Mouse (Mus musculus) kidney, adult 2 months (tissue): ENCODE measurements around the gene Emc8.

ENCODE experiments used
- CTCF ChIP-seq: fragments of 200-500 bp; conservative IDR thresholded peaks from 2 replicates; pipeline ENCODE4 v1.5.1; 2011; ENCODE audit warnings: low read depth, mild to moderate bottlenecking, control low read depth, low read length, moderate library complexity, mixed read lengths; ENCODE audit not compliant: insufficient read depth, insufficient read length
- POLR2A ChIP-seq: fragments of 200-500 bp; IDR thresholded peaks from one replicate; pipeline ENCODE4 v1.6.1; 2011; ENCODE audit warnings: low read depth, low read length, control low read depth

DNA sequence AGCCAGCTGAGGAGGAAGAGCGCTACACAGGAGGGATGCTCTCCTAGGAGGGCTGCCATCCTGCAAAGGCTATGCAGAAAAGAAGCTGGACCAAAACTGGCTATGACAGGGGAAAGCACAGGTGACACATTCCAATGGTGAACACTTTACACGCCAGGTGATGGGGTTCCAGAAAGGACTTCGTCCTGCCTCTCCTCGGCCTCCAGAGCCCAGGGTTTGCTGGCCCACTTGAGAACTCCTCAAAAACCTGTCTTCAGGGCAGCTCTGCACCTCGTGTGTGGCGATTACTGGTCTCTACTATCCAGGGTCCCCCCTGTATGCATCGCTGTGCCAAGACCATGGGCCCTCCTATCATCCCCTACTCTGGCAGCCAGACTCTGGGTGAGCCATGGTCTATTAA is 20.1 kb upstream of the Emc8 start:
- TF ChIP-seq CTCF, result no peak
- TF ChIP-seq POLR2A, result no peak
